Mouse (Mus musculus) lung, postnatal 0 days (tissue): ENCODE measurements around the gene Clip2.

Experiments
- CTCF ChIP-seq: IDR thresholded peaks from 2 replicates; pipeline ENCODE4 v1.5.1; 2016; ENCODE audit warnings: antibody characterized with exemption, mild to moderate bottlenecking
- EP300 ChIP-seq: IDR thresholded peaks from 2 replicates; pipeline ENCODE4 v1.6.1; 2016; ENCODE audit warnings: antibody characterized with exemption, mild to moderate bottlenecking, control low read depth

DNA sequence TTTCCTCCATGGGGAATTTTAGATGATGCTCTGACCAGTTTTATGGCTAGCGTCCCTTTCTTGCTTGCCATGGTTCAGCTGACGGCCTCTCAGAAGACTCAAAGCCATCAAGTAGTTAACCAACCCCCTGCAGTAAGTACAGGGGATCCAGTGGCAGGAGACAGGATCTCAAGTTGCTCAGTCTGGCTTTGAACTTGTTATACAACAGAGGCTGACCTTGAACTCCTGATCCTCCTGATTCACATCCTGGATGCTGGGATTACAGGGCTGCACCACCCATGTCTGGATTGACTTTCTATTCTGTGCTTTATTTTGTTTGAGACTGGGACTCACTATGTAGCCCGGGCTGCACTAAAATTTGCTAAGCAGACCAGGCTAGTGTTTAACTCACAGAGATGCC is 110.2 kb downstream of the Clip2 start:
- TF ChIP-seq CTCF = no peak
- TF ChIP-seq EP300 = no peak
